Mouse (Mus musculus): ENCODE measurements around the gene Dbp.

- no peak for TF ChIP-seq UBTF (IDR thresholded peaks at IDR 0.05; ENCODE audit: low read depth, low read length)
- no peak for TF ChIP-seq ZKSCAN1 (IDR thresholded peaks at IDR 0.05; ENCODE audit: borderline replicate concordance, low read depth, low read length)
- TF ChIP-seq POLR2A (IDR thresholded peaks at IDR 0.05; ENCODE audit: low read depth, low read length), result no peak
- no peak for TF ChIP-seq POLR2AphosphoS2 (IDR thresholded peaks at IDR 0.05; ENCODE audit: low read depth, low read length)
- TF ChIP-seq BHLHE40 (IDR thresholded peaks at IDR 0.05; ENCODE audit: low read depth, low read length), result no peak
- TF ChIP-seq CTCF (conservative IDR thresholded peaks at IDR 0.05 in 1 of 2, IDR thresholded peaks at IDR 0.05 in 1 of 2; ENCODE audit: low read depth in 2 of 2, low read length in 2 of 2), result no peak
- TF ChIP-seq CHD2 (IDR thresholded peaks at IDR 0.05; ENCODE audit: low read length), result no peak
- TF ChIP-seq TCF12 (IDR thresholded peaks at IDR 0.05; ENCODE audit: low read depth, low read length), result no peak
- TF ChIP-seq MAZ (IDR thresholded peaks at IDR 0.05; ENCODE audit: low read depth, low read length), result no peak
- TF ChIP-seq NELFE (IDR thresholded peaks at IDR 0.05; ENCODE audit: low read depth, low read length), result no peak
- no peak for TF ChIP-seq SMC3 (IDR thresholded peaks at IDR 0.05; ENCODE audit: low read depth, low read length)
- no peak for TF ChIP-seq MAFK (IDR thresholded peaks at IDR 0.05; ENCODE audit: insufficient replicate concordance, low read length)
- TF ChIP-seq E2F4 (IDR thresholded peaks at IDR 0.05; ENCODE audit: insufficient replicate concordance, low read depth, low read length), result no peak
- TF ChIP-seq EP300 (IDR thresholded peaks at IDR 0.05; ENCODE audit: low read length), result no peak
These were observed 4.1 kb downstream of the Dbp start for GRCm38 (mm10) chr7:45709036-45709435.
